Mouse (Mus musculus): ENCODE measurements around the gene Gm47995.

GRCm38 (mm10) chr1:151214862-151215261 is 16.6 kb downstream of the Gm47995 start:
- TF ChIP-seq GATA1 (IDR thresholded peaks at IDR 0.05; ENCODE audit: borderline replicate concordance, low read length) (no peak), CTCF (IDR thresholded peaks at IDR 0.05; ENCODE audit: low read depth, low read length) (no peak), POLR2AphosphoS5 (IDR thresholded peaks at IDR 0.05; ENCODE audit: insufficient replicate concordance, low read depth, low read length) (no peak)

Measured in G1E (cell line).